Mouse (Mus musculus): ENCODE data around the gene Esrrg.

Gene Esrrg

GRCm38 (mm10) chr1:188155135-188155779, 546.7 kb downstream of the Esrrg start:
- no peak for DNase-seq (ENCODE audit: low read depth)

- DNase-seq (ENCODE audit: low read depth), result no peak
These were observed 547.9 kb downstream of the Esrrg start for GRCm38 (mm10) chr1:188156520-188156919.

- no peak for DNase-seq (ENCODE audit: low read depth)
These were observed 548.8 kb downstream of the Esrrg start for GRCm38 (mm10) chr1:188157237-188157955.

- no peak for DNase-seq (ENCODE audit: low read depth)
These were observed 550.1 kb downstream of the Esrrg start for GRCm38 (mm10) chr1:188158675-188159074.

GRCm38 (mm10) chr1:188159108-188159507, 550.5 kb downstream of the Esrrg start:
- DNase-seq (ENCODE audit: low read depth), result no peak

GRCm38 (mm10) chr1:188163058-188163457, 554.5 kb downstream of the Esrrg start:
- no peak for DNase-seq (ENCODE audit: low read depth)

GRCm38 (mm10) chr1:188164251-188164650, 555.7 kb downstream of the Esrrg start:
- DNase-seq (ENCODE audit: low read depth), result no peak

- DNase-seq (ENCODE audit: low read depth), result no peak
These were observed 565.3 kb downstream of the Esrrg start for GRCm38 (mm10) chr1:188173859-188174258.

- DNase-seq (ENCODE audit: low read depth), result no peak
These were observed 574.4 kb downstream of the Esrrg start for GRCm38 (mm10) chr1:188182951-188183350.

- no peak for DNase-seq (ENCODE audit: low read depth)
These were observed 578.0 kb downstream of the Esrrg start for GRCm38 (mm10) chr1:188186440-188187117.

- DNase-seq (ENCODE audit: low read depth), result no peak
These were observed 584.4 kb downstream of the Esrrg start for GRCm38 (mm10) chr1:188192971-188193370.

GRCm38 (mm10) chr1:188207421-188207820, 598.8 kb downstream of the Esrrg start:
- no peak for DNase-seq (ENCODE audit: low read depth)

- no peak for DNase-seq (ENCODE audit: low read depth)
These were observed 600.4 kb downstream of the Esrrg start for GRCm38 (mm10) chr1:188209025-188209424.

GRCm38 (mm10) chr1:188214885-188215611, 606.5 kb downstream of the Esrrg start:
- no peak for DNase-seq (ENCODE audit: low read depth)

- DNase-seq (ENCODE audit: low read depth), result no peak
These were observed 612.7 kb downstream of the Esrrg start for GRCm38 (mm10) chr1:188221226-188221792.

- DNase-seq (ENCODE audit: low read depth), result no peak
These were observed 624.6 kb downstream of the Esrrg start for GRCm38 (mm10) chr1:188233036-188233724.

GRCm38 (mm10) chr1:188238636-188239035, 630.0 kb downstream of the Esrrg start:
- DNase-seq (ENCODE audit: low read depth), result no peak

- DNase-seq (ENCODE audit: low read depth), result no peak
These were observed 633.2 kb downstream of the Esrrg start for GRCm38 (mm10) chr1:188241766-188242165.

GRCm38 (mm10) chr1:188257500-188257899, 648.9 kb downstream of the Esrrg start:
- no peak for DNase-seq (ENCODE audit: low read depth)

- DNase-seq (ENCODE audit: low read depth), result no peak
These were observed 651.9 kb downstream of the Esrrg start for GRCm38 (mm10) chr1:188260259-188261107.

Measured in c-Kit-positive CD71-negative TER-119-negative erythroid progenitor cells, embryonic 14.5 days (primary cell).